Mouse (Mus musculus) T-helper 1 cell (primary cell): ENCODE measurements at regions not wholly inside any gene's neighbourhood (a gene's known extent, or its start where the extent isn't known, plus 50 kb on each side); places are given as distances from the start of the nearest gene placed in this dataset.

Experiments used
- in situ Hi-C: fragments of 300-600 bp; cut with MboI, MseI; formaldehyde crosslinking; loops from one replicate; pipeline ENCODE4 v1.15.1; 2025; ENCODE audit warnings: high pct_unique_total_duplicates

DNA sequence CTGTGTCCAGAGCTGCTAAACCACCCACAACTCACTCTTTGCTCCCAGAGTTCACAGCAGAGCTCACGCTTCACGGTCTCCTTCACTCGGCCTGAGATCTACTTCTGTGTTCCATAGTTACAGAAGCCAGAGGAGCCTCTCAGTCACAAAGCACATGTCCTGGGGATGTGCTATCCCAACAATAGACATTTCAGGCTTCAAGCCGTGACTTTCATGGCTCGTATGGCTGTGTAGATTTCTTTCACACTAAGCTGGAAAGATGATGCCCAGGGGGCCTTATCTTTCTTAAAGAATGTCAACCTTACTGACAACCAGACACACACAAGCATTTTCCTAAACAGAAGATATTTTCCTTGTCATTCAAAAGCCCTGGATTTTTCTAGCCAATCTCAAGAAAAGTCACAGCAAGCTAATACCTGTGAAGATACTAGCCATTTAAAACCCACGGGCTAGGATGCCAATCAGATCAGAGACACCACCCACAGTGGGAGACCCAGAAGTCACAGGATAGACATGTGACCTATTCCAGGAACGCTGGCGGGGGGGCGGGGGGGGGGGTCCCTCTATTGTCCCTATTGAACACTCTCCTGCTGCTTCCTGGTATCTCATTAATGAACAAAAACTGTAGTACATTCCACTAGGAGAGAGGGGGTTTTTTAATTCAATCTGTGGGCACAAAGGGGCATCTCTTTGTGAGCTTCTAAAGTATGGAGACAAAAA lies 98.8 kb upstream of the Mapk10 start:
- in situ Hi-C loops, result no loop called here

DNA sequence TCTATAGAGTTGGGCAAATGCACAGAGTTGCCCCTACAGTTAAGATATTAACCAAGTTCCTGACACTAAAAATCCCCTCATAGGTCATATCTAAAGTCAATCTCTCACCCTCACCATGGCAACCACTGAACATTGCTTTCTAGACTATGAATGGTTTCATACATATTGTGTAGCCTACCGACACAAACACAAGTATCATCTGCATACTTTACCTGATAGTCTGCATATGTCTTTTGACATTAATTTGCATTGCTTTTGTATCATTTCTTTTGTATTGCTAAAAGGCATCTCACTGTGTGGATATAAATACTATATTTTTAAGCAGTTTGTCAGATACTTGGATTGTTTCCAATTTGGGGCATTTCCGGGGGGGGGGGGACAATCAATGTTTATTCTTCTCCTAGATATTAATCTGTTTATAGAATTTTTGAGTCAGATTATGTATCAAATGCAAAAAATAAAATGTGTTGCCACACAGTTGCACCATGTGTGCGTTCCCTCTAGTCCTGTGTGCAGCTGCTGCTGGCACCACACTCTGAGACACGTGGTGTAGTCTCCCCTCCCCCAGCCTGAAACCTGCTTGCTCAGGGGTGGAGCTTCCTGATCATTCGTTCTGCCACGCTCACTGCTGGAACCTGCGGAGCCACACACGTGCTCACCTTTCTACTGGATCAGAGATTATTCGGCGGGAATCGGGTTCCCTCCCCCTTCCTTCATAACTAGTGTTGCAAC lies 94.7 kb upstream of the Mapk10 start:
- in situ Hi-C loops, result no loop called here

DNA sequence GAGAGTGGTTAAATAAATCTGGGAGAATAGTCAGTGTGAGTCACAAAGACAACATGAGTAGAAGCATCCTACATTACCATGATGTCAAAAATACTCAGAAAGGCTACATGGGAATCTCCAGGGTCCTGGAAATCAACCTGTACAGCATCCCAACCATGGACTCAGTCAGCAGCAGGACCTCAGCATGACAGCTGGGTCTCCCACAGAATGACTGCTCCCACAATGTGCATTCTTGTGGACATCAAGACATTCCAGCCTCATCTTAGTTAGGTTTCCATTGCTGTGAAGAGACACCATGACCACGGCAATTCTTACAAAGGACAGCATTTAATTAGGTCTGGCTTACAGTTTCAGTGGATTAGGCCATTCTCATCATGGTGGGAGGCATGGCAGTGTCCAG lies 93.8 kb upstream of the Mapk10 start:
- in situ Hi-C loops, result no loop called here

DNA sequence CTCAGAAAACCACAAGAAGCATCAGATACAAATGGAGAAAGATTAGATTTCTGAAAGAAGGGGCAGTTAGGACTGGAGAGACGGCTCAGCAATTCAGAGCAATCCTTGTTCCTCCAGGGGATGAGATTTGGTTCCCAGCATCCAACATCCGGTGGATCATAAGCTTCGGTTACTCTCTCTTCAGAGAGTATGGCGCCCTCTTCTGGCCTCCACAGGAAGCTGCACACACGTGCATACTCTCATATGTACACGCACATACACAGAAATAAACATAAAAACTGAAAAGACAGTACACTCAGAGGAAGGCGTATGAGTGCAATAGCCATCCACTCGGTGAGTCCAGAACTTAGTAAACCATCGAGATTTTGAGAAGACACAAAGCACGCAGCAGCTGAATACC lies 91.6 kb upstream of the Mapk10 start:
- in situ Hi-C loops, result no loop called here

DNA sequence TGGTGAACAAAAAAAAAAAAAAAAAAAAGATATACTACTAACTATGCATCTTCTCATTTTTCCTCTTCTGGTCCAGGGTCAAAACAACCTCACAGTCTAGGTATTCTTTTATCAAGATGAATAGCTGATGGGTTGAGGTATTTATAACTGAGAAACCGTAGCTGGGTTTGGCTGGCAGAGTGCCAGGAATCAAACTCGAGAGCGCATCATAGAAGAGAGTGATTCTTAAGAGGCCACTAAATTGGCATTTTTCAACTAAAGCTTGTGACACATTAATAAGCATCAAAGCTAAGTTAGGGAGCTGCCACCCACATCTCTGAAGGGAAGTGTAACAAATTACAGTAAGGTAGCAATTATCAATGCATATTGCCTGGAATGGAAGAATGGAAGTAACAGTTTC lies 90.2 kb upstream of the Mapk10 start:
- in situ Hi-C loops, result no loop called here

GRCm38 (mm10) chr5:103293953-103294352 lies 82.8 kb upstream of the Mapk10 start:
- in situ Hi-C loops, result no loop called here

- in situ Hi-C loops, result no loop called here
Observed at GRCm38 (mm10) chr5:103291691-103292090, 80.6 kb upstream of the Mapk10 start.

GRCm38 (mm10) chr5:103291219-103291618 lies 80.1 kb upstream of the Mapk10 start:
- in situ Hi-C loops, result no loop called here

GRCm38 (mm10) chr5:103269206-103269605 lies 58.1 kb upstream of the Mapk10 start:
- in situ Hi-C loops, result no loop called here

DNA sequence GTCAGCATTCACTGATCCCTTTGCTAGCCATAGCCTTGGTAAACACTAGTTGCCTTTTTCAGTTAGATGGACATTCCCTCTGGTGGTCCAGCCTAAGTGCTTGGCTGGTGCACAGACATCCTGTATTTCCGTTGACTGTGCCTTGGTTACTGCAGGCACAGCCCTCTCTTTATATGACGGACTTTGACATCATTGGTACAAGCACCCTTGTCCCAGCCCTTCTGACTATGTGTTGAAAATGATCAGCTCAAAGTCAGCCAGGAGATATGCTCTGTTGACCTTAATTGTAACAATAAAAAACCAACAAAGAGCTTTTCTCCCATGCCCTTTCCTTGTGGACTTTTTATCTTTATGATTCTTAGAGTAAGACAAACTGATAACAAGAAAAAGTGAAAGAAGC lies 53.8 kb upstream of the Mapk10 start:
- in situ Hi-C loops, result no loop called here

DNA sequence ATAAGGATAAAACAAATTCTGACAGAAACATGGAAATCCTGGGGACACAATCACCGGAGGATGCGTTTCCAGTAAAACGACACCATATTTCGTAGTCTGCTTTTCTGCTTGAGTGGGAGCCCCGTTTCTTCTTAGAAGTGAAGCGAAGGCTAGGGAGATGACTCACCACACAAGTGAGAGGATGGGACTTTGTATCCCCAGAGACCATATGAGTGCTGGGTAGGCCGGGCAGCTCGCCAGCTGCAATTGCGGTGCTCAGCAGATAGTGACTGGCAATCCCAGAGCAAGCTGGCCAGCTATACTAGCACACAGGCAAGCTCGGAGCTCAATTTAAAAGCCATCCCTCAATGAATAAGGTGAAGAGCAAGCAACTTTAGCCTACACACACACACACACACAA lies 50.3 kb upstream of the Mapk10 start:
- in situ Hi-C loops, result no loop called here
